Mouse (Mus musculus) neural tube, embryonic 11.5 days (tissue): ENCODE results near the gene Taar8b. TPM values are rescaled to one million over a fixed set of nuclear protein-coding genes. Genes with fewer than 3 reads are reported as not detected.
"Not testable (repeated sequence)": the region's sequence is repeated elsewhere in the genome, so short reads cannot be mapped to it uniquely, and the experiment has no call there.

Source experiments
- ATAC-seq: fragments of 200-750 bp; cut with Nextera tagmentation; 2 replicates; pipeline ENCODE4 v1.8.0; 2017; ENCODE audit warnings: moderate number of reproducible peaks, mild to moderate bottlenecking, moderate TSS enrichment, moderate library complexity; ENCODE audit not compliant: insufficient read depth, low FRiP score, low TSS enrichment
- DNase-seq: peaks from one replicate; pipeline ENCODE4 v3.0.0-alpha.2; 2015; ENCODE audit warnings: low spot score
- H3K27ac ChIP-seq: fragments of 300-500 bp; sonication (generic); 2 replicates; pipeline ENCODE4 v1.5.1; 2014; ENCODE audit warnings: low read depth, mild to moderate bottlenecking, low read length
- H3K27me3 ChIP-seq: fragments of 300-500 bp; sonication (generic); 2 replicates; pipeline ENCODE4 v1.6.1; 2014; ENCODE audit warnings: mild to moderate bottlenecking, low read length, mixed read lengths; ENCODE audit not compliant: control insufficient read depth, insufficient read depth
- H3K36me3 ChIP-seq: fragments of 300-500 bp; sonication (generic); 2 replicates; pipeline ENCODE4 v1.6.1; 2014; ENCODE audit warnings: mild to moderate bottlenecking, low read length, moderate library complexity, mixed read lengths; ENCODE audit not compliant: control insufficient read depth, insufficient read depth
- H3K4me1 ChIP-seq: fragments of 300-500 bp; sonication (generic); 2 replicates; pipeline ENCODE4 v1.6.1; 2014; ENCODE audit warnings: low read length, mixed read lengths; ENCODE audit not compliant: control insufficient read depth, insufficient read depth
- H3K4me2 ChIP-seq: fragments of 300-500 bp; sonication (generic); 2 replicates; pipeline ENCODE4 v1.6.1; 2014; ENCODE audit warnings: low read depth, mild to moderate bottlenecking, moderate library complexity
- H3K4me3 ChIP-seq: fragments of 300-500 bp; sonication (generic); 2 replicates; pipeline ENCODE4 v1.5.1; 2014; ENCODE audit warnings: low read depth, low read length
- H3K9ac ChIP-seq: fragments of 300-500 bp; sonication (generic); 2 replicates; pipeline ENCODE4 v1.6.1; 2014; ENCODE audit warnings: mild to moderate bottlenecking, low read length
- H3K9me3 ChIP-seq: fragments of 300-500 bp; sonication (generic); 2 replicates; pipeline ENCODE4 v1.6.1; 2016; ENCODE audit warnings: low read length; ENCODE audit not compliant: control insufficient read depth
- WGBS: fragments of 180-500 bp; shearing (Covaris S2); extraction: QIAGEN DNeasy Blood & Tissue Kit; methylation state at CpG from one replicate; pipeline ENCODE4 v1.1.7; 2014; 5-methylcytosine and 5-hydroxymethylcytosine counted together
- polyA plus RNA-seq: library from polyadenylated mRNA; unstranded; fragments of >200 nt; fragmentation: Nextera tagmentation; extraction: Ambion mirVana; gene quantifications from 2 replicates; pipeline ENCODE4 v1.2.1, GENCODE M21; 2014

Gene Taar8b
- polyA plus RNA-seq, 1 experiment from 2014 or later = not detected

DNA sequence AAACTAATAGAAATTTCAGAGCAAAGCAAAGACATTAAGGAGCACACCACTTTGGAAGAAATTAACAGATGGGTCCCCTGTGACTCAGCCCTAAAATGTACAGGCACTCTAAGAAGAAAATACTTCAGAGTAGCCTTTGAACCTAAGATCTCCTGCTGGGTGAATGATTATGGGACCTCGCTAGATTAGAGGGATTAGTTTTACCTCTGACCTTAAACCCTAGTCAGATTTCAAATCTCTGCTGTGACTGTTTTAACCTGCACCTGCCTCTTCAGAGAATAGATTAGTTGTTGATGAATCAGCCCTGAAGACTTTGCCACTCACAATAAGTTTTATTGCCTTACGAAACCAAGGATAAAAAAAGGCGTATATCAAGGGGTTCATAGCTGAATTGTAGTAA, 16.1 kb upstream of the Taar8b start:
- ATAC-seq = no peak
- Histone ChIP-seq H3K4me2 (no peak overlapping the region), H3K36me3 (no peaks in the 10 kb centered on the region), H3K4me3 (no peak overlapping the region), H3K27me3 (no peaks in the 10 kb centered on the region), H3K9me3 (no peaks in the 10 kb centered on the region), H3K27ac (no peak overlapping the region), H3K4me1 (no peaks in the 10 kb centered on the region), H3K9ac (no peak overlapping the region)
- 46% methylated on average over 3 of the region's 3 CpGs for WGBS
- DNase-seq = no peak

DNA sequence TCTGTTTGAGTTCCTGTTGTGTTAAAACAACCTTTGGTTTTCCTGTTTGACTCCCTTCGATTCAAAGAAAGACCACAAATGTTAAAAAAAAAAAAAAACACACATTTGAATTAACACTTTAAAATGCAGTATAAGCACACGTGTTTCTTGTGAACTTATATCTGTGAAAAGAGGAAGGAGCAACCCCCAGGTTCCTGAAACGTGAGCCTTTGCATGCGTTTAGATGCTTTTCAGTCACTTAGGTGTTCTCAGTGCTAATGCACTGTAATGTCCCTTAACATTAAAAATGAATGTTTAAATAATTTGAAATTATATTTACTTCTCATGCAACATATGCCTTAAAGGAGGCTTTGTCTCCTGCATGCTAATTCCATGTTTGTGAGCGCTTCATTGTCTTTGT, 15.7 kb upstream of the Taar8b start:
- no peak overlapping the region for H3K9ac ChIP-seq
- no peaks in the 10 kb centered on the region for H3K4me1 ChIP-seq
- H3K4me2 ChIP-seq = no peak overlapping the region
- H3K36me3 ChIP-seq = no peaks in the 10 kb centered on the region
- no peaks in the 10 kb centered on the region for H3K9me3 ChIP-seq
- ATAC-seq (no peak), DNase-seq (no peak)
- no peak overlapping the region for H3K4me3 ChIP-seq
- no peaks in the 10 kb centered on the region for H3K27me3 ChIP-seq
- 62% methylated on average over 5 of the region's 5 CpGs for WGBS
- H3K27ac ChIP-seq = no peak overlapping the region

DNA sequence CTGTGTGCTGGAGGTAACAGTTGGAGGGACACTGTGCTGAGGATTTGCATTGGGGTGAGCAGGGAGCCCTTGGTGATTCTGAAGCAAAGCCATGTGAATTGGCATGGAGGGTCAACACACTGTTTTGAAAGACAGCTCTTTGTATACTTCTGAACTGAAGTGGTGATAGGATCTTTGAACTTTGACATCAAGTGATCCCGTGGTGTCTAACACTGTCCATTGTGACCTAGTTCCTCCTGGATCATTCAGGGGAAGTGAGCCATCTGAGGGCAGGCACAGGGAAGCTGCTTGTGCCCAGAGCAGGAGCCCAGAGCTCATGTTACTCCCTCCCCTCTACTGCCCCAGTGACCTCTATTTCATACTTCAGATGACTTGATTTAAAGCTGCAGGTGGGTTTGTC, 11.2 kb upstream of the Taar8b start:
- not testable (repeated sequence) for H3K36me3 ChIP-seq, DNase-seq, ATAC-seq, H3K4me3 ChIP-seq, H3K4me2 ChIP-seq, H3K9me3 ChIP-seq, H3K27me3 ChIP-seq, H3K4me1 ChIP-seq, H3K27ac ChIP-seq, H3K9ac ChIP-seq
- WGBS = 43% methylated on average over 1 of the region's 1 CpGs

DNA sequence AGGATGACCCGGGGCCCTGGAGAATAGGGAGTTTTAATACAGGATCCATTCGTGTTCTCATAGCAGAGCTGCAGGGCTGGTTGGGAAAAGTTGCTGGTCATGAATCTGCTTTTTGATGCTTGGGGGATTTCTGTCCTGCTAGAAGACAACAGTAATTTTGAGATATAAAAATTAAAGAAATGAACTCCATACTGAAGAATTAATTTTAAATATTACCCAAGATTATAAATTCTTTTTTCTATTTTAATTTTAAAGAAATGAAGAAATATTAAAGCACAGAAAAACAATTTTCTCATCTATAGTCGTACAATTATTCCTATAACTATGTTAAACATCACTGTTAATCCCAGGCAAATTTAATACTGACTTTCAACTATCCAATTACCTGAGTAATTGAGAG, 9.7 kb upstream of the Taar8b start, which contains the start of gene Taar8c:
Taar8c (minus strand) TSS at position 101 of the 400 bp plus-strand sequence.
- not testable (repeated sequence) for H3K4me2 ChIP-seq, H3K9me3 ChIP-seq, H3K9ac ChIP-seq, ATAC-seq, DNase-seq, H3K36me3 ChIP-seq, H3K4me1 ChIP-seq, H3K27me3 ChIP-seq, H3K4me3 ChIP-seq, H3K27ac ChIP-seq
- 86% methylated on average over 1 of the region's 3 CpGs for WGBS

DNA sequence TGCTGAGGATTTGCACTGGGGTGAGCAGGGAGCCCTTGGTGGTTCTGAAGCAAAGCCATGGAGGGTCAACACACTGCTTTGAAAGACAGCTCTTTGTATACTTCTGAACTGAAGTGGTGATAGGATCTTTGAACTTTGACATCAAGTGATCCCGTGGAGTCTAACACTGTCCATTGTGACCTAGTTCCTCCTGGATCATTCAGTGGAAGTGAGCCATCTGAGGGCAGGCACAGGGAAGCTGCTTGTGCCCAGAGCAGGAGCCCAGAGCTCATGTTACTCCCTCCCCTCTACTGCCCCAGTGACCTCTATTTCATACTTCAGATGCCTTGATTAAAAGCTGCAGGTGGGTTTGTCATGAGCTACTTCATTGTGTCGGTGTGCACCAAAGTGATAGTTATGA, 4.9 kb upstream of the Taar8b start:
- H3K36me3 ChIP-seq, H3K27me3 ChIP-seq, DNase-seq, H3K4me3 ChIP-seq, H3K4me2 ChIP-seq, ATAC-seq, H3K9me3 ChIP-seq, H3K4me1 ChIP-seq, H3K9ac ChIP-seq, H3K27ac ChIP-seq: not testable (repeated sequence)
- 62% methylated on average over 2 of the region's 2 CpGs for WGBS

DNA sequence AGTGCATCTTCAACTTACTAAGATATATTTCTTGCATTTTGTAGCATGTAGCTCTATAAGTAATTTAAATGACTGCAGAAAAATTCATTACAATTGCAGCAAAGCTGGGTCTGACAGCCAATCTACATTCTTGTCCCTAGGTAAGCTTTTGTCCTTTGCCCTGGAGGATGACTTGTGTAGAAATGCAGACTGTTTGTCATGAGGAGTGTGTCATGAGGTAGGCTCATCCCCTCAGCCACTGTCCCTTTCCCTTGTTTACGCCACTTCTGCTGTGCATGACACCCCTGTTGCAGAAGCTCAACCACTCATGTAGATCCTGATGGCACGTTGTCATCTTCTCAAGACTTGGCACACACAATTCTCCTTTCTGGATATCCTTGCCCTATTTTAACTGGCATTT, 4.9 kb downstream of the Taar8b start:
- H3K4me1 ChIP-seq = no peaks in the 10 kb centered on the region
- no peaks in the 10 kb centered on the region for H3K36me3 ChIP-seq
- H3K27ac ChIP-seq = no peak overlapping the region
- DNase-seq = no peak
- no peaks in the 10 kb centered on the region for H3K27me3 ChIP-seq
- no peak for ATAC-seq
- H3K9ac ChIP-seq = no peak overlapping the region
- WGBS = 92% methylated on average over 2 of the region's 2 CpGs
- no peak overlapping the region for H3K4me2 ChIP-seq
- no peak overlapping the region for H3K4me3 ChIP-seq
- no peaks in the 10 kb centered on the region for H3K9me3 ChIP-seq

DNA sequence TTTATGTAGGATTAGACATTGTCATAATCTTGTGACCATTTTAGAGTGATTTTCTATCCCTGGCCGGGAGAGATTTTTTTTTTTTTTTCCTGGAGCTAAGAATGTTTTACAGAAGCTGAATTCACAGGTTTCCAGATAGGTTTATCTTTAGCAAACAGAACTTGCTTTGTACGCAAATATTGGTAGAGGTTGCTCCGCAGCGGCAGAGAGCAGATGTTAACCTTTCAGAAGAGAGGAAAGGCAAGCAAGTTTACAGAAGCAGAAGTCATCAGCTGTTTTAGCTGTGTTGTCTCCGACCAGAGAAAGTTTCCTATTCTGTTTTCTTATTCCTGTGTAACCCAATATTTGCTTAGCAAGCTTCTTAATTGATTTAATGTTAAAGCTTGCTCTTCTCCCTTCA, 5.5 kb downstream of the Taar8b start:
- no peaks in the 10 kb centered on the region for H3K36me3 ChIP-seq
- H3K9ac ChIP-seq = no peak overlapping the region
- DNase-seq (no peak), ATAC-seq (no peak)
- no peaks in the 10 kb centered on the region for H3K4me1 ChIP-seq
- H3K4me3 ChIP-seq = no peak overlapping the region
- no peaks in the 10 kb centered on the region for H3K9me3 ChIP-seq
- no peak overlapping the region for H3K4me2 ChIP-seq
- H3K27ac ChIP-seq = no peak overlapping the region
- H3K27me3 ChIP-seq = no peaks in the 10 kb centered on the region
- 81% methylated on average over 5 of the region's 5 CpGs for WGBS

DNA sequence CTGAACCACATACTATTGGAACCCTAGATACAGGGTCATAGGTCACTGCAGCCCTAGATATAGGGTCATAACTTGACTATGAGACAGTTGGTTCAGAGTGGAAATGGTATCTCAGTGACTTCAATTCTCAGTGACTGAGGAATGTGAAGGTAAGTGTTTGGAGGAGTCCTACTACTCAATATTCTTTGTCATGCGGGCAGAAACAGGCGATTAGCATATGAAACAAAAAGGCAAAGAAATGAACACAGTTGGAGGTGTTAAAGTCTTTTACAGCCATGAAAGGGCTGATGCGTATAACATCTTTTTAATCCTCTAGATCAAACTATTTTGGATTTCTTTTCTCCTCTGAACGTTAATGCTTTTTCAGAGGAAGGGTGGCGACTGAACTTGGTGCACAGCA, 6.2 kb downstream of the Taar8b start:
- Histone ChIP-seq H3K4me2 (no peak overlapping the region), H3K9me3 (no peaks in the 10 kb centered on the region), H3K36me3 (no peaks in the 10 kb centered on the region), H3K4me1 (no peaks in the 10 kb centered on the region), H3K27me3 (no peaks in the 10 kb centered on the region), H3K27ac (no peak overlapping the region), H3K4me3 (no peak overlapping the region), H3K9ac (no peak overlapping the region)
- DNase-seq (no peak), ATAC-seq (no peak)
- 72% methylated on average over 5 of the region's 5 CpGs for WGBS

DNA sequence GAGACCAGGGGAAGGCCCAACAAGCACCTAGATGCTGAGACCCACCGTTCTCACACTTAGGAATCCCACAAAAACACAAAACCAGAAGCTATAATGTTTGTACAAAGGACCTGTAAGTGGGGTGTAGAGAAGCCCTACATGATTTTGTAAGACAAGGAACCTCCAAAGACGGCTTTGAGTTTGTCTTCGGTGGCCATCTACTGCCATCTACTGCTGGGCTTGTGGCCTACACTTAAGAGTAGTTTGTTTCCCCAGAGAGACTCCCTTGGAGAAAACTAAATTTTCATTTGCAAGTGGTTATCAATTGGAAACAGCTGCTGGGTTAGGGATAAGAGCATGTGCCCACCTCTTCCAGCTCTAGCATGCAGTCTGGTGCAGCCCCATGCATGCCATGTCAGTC, 11.9 kb downstream of the Taar8b start:
- ATAC-seq (no peak), DNase-seq (peak; percentile 40)
- Histone ChIP-seq H3K4me1 (no peaks in the 10 kb centered on the region), H3K9me3 (no peaks in the 10 kb centered on the region), H3K4me2 (no peak overlapping the region), H3K36me3 (no peaks in the 10 kb centered on the region), H3K4me3 (no peak overlapping the region), H3K27ac (no peak overlapping the region), H3K9ac (no peak overlapping the region), H3K27me3 (no peaks in the 10 kb centered on the region)
- WGBS = 51% methylated on average over 3 of the region's 3 CpGs
